Mouse (Mus musculus): ENCODE results near the gene Klhl31.

Klhl31 gene

GRCm38 (mm10) chr9:77703476-77703875, 67.2 kb downstream of the Klhl31 start:
- DNase-seq (ENCODE audit: low read depth, low spot score) = no peak

GRCm38 (mm10) chr9:77704108-77704507, 67.8 kb downstream of the Klhl31 start:
- DNase-seq (ENCODE audit: low read depth, low spot score) = no peak

GRCm38 (mm10) chr9:77706515-77706914, 70.2 kb downstream of the Klhl31 start:
- no peak for DNase-seq (ENCODE audit: low read depth, low spot score)

GRCm38 (mm10) chr9:77707433-77708139, 71.3 kb downstream of the Klhl31 start:
- no peak for DNase-seq (ENCODE audit: low read depth, low spot score)

GRCm38 (mm10) chr9:77708950-77709349, 72.7 kb downstream of the Klhl31 start:
- no peak for DNase-seq (ENCODE audit: low read depth, low spot score)
